Mouse (Mus musculus) T-helper 17 cell (primary cell): ENCODE results near the gene Mpst.

Experiments used
- in situ Hi-C, 2 experiments: fragments of 300-600 bp; cut with MboI, MseI; formaldehyde crosslinking; loops; 1 replicate in 1 of 2; 2 replicates in 1 of 2; pipeline ENCODE4 v1.15.1; 2025; ENCODE audit warnings: high pct_unique_total_duplicates in 2 of 2

Gene Mpst

DNA sequence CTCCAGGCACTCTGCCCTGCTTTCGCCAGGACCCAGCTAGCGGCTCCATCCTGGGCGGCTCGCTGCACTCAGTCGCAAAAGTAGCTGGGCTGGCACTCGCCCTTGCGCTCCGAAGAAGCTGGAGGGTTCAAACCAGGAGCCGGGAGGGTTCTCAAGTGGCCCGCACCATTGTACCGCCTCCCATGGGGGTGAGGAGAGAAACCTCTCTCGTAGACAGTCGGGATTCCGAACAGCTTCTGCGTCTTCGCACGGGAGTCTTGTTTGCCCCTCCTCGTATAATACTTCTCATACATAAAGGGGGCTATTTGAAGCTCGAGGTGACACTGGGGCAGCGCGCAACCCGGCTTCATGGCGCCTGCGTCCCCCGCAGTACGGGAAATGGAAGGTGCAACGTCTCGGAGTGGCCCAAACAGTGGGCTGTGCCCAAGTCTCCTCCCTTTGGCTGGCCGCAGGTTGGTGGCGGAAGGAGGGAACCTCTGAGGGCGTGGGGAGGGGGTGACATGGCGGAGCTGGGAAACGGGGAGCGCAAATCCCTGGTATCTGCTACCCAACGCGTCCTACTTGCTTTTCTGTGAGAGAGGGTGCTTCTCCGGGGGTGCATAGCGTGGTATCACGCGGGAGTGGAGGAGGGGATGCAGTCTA is at the start of gene Mpst:
Mpst (plus strand) TSS at position 124 of the 642 bp plus-strand sequence.
- in situ Hi-C loops: no loop called here

DNA sequence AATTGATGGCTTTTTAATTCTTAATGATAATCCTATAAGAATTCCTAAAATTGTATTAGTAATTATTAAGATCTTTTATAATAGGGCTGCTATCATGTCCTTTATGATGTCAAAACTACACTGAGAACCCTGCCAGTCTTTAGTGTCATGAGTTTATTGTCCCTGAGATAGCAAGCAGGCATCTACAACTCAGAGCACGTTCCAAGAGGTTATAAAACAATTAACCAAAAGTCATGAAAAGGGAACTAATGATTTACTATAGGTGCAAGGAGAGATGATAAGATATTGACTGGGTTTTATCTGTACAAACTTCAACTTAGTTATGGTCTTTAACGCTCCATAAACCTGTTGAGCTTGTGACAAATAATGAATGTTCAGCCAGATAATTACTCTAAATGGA is 40.3 kb upstream of the Mpst start:
- in situ Hi-C loops: no loop called here

GRCm38 (mm10) chr15:78366875-78367274 is 39.3 kb upstream of the Mpst start:
- in situ Hi-C loops: no loop called here

DNA sequence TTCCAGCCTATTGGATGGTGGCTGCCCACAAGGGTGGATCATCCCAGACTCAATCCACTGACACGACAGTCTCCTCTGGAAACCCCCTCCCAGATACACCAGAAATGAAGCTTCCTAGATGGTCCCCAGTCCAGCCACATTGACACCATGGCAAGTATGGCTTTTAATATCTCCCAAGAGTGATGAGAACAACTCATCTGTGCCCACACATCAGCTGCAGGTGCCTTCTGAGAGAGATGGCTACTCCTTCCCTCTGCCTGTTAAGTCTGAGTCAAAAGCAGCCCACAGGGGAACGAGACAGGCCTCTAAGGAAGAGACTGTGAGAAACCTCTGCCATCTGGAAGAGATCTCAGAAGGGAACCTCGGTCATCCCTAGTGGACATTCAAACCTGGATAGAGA is 38.4 kb upstream of the Mpst start:
- in situ Hi-C loops: no loop called here

- in situ Hi-C loops: no loop called here
Measured at GRCm38 (mm10) chr15:78368926-78369346, 37.3 kb upstream of the Mpst start.

- in situ Hi-C loops: no loop called here
Measured at GRCm38 (mm10) chr15:78369641-78370040, 36.6 kb upstream of the Mpst start.

DNA sequence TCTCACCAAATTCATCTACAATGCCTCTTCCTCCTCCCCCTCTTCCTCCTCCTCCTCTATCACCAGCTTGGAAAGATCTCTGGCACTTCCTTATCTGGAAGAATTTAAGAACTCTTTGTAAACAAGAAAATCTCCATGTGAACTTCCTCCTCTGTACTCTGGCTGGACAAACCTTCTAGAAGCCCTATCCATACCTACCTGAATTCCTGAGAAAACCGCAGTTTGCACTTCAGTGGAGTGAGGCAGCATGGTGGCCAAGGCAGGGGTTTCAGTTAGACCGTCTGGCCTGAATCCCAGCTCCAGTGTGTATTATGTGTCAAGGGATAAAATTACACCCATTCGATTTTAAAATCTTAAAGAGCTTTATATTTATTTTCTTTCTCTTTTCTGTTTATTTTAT is 33.4 kb upstream of the Mpst start:
- in situ Hi-C loops: no loop called here

GRCm38 (mm10) chr15:78374204-78374603 is 32.0 kb upstream of the Mpst start:
- in situ Hi-C loops: no loop called here

DNA sequence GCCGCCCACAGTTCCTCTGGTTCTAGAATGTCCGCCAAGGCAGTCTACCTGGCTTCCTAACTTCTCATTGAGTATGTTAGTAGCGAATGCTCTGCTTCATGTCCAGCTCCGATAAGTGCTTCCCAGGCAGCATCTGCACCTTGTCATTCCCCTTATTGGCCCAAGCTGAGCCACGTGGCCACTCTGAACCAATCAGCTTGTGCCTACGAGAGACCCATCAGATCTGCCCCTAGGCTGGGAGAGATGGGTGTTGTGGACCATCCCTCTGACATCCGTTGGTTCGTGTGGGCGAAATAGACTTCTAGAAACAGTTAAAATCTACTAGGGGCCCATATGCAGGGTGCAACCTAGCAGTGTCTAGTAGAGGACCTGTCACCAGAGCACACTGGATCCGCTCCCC is 28.4 kb upstream of the Mpst start:
- in situ Hi-C loops: no loop called here

- in situ Hi-C loops: no loop called here
Measured at GRCm38 (mm10) chr15:78378556-78378955, 27.7 kb upstream of the Mpst start.

GRCm38 (mm10) chr15:78380208-78380607 is 26.0 kb upstream of the Mpst start:
- in situ Hi-C loops: no loop called here

- in situ Hi-C loops: no loop called here
Measured at GRCm38 (mm10) chr15:78380741-78381140, 25.5 kb upstream of the Mpst start.

DNA sequence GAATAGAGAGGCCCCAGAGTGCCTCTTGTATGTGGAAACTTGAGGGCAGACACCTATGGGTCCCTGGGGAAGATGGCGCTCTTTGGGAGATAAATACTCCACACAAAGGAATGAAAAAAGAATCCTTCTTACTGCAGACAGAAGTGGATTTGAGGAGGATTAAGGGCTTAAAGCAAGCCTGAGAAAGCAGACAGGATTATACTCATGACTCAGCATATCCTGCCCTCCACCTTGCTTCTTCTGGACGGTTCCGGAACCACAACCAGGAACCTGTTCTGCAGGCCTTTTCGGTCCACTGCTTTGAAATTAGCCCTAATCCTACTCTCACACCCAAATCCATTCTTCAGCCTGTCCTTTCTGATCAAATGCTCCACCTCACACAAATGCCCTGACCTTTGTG is 24.1 kb upstream of the Mpst start:
- in situ Hi-C loops: no loop called here

- in situ Hi-C loops: no loop called here
Measured at GRCm38 (mm10) chr15:78383450-78384219, 22.6 kb upstream of the Mpst start.

GRCm38 (mm10) chr15:78384220-78385116 is 21.7 kb upstream of the Mpst start:
- in situ Hi-C loops: no loop called here

DNA sequence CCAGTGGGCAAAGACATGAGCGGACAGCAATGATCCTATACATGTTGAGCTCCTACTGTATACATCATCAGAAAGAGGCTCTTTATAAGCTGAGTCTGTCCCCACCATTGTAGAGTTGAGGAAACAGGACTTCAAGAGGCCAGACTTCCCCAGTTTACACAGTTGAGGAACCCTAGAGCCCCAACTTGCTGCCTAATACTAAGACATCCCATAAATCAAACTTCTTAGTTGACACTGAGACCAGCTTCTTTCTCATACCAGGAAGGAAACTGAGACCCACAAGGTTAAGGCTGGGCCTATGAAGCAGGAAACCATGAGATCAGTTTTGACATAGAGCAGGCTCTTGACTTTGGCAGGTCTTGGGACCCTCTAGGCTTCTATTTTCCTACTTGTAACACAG is 20.7 kb upstream of the Mpst start:
- in situ Hi-C loops: no loop called here

GRCm38 (mm10) chr15:78390855-78391254 is 15.4 kb upstream of the Mpst start:
- in situ Hi-C loops: no loop called here

GRCm38 (mm10) chr15:78395478-78395962 is 10.7 kb upstream of the Mpst start, which contains the start of gene Tex33:
TSS of gene Tex33 (minus strand) at chr15:78395912.
- in situ Hi-C loops: no loop called here

- in situ Hi-C loops: no loop called here
Measured at GRCm38 (mm10) chr15:78401345-78401744, 4.9 kb upstream of the Mpst start.

DNA sequence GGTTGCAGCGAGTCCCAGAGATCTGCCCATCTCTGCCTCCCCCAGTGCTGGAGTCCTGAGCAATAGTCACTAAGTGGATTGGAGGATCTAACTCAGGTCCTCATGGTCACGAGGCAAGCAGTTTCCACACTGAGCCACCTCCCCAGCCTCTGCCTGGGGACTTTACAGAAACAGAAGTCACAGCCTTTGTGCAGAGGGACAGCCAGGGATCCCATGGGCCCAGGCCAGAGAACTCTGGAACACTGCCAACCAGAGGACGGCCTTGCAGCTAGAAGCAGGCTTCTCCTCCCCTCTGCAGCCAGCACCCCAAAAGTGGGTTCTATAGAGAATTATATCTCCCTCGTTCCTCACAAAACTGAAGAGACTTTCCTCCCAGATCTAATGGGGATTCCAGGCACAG is 4.3 kb upstream of the Mpst start:
- in situ Hi-C loops: no loop called here

- in situ Hi-C loops: no loop called here
Measured at GRCm38 (mm10) chr15:78402423-78402822, 3.8 kb upstream of the Mpst start.

- in situ Hi-C loops: no loop called here
Measured at GRCm38 (mm10) chr15:78403301-78403741, 2.9 kb upstream of the Mpst start.
